Mouse (Mus musculus) neural tube, embryonic 13.5 days (tissue): ENCODE results near the gene Myrf. TPM values are rescaled to one million over a fixed set of nuclear protein-coding genes. Genes with fewer than 3 reads are reported as not detected.

ENCODE experiments used
- ATAC-seq: fragments of 200-750 bp; cut with Nextera tagmentation; 2 replicates; pipeline ENCODE4 v1.8.0; 2017; ENCODE audit warnings: low read depth, mild to moderate bottlenecking, moderate TSS enrichment, moderate library complexity
- H3K27ac ChIP-seq: fragments of 300-500 bp; sonication (generic); replicated peaks from 2 replicates; pipeline ENCODE4 v1.5.1; 2015; ENCODE audit warnings: moderate library complexity, mild to moderate bottlenecking, inconsistent platforms
- H3K27me3 ChIP-seq: fragments of 300-500 bp; sonication (generic); 2 replicates; pipeline ENCODE4 v1.6.1; 2015; ENCODE audit warnings: mild to moderate bottlenecking, inconsistent platforms
- H3K36me3 ChIP-seq: fragments of 300-500 bp; sonication (generic); 2 replicates; pipeline ENCODE4 v1.6.1; 2015; ENCODE audit warnings: mild to moderate bottlenecking, inconsistent platforms
- H3K4me1 ChIP-seq: fragments of 300-500 bp; sonication (generic); replicated peaks from 2 replicates; pipeline ENCODE4 v1.6.1; 2015; ENCODE audit warnings: inconsistent platforms
- H3K4me2 ChIP-seq: fragments of 300-500 bp; sonication (generic); 2 replicates; pipeline ENCODE4 v1.6.1; 2015; ENCODE audit warnings: inconsistent platforms, mild to moderate bottlenecking, moderate library complexity
- H3K4me3 ChIP-seq: fragments of 300-500 bp; sonication (generic); 2 replicates; pipeline ENCODE4 v1.5.1; 2015; ENCODE audit warnings: mild to moderate bottlenecking, inconsistent platforms
- H3K9ac ChIP-seq: fragments of 300-500 bp; sonication (generic); 2 replicates; pipeline ENCODE4 v1.6.1; 2015; ENCODE audit warnings: moderate library complexity, mild to moderate bottlenecking, inconsistent platforms
- H3K9me3 ChIP-seq: fragments of 300-500 bp; sonication (generic); 2 replicates; pipeline ENCODE4 v1.6.1; 2016; ENCODE audit warnings: inconsistent platforms
- WGBS: fragments of 180-500 bp; shearing (Covaris S2); methylation state at CpG from one replicate; pipeline ENCODE4 v1.1.7; 2015; 5-methylcytosine and 5-hydroxymethylcytosine counted together
- polyA plus RNA-seq: library from polyadenylated mRNA; unstranded; fragments of >200 nt; fragmentation: Nextera tagmentation; extraction: Ambion mirVana; gene quantifications from 2 replicates; pipeline ENCODE4 v1.2.1, GENCODE M21; 2015

Gene Myrf
- polyA plus RNA-seq, 1 experiment from 2014 or later = 0.67 TPM

DNA sequence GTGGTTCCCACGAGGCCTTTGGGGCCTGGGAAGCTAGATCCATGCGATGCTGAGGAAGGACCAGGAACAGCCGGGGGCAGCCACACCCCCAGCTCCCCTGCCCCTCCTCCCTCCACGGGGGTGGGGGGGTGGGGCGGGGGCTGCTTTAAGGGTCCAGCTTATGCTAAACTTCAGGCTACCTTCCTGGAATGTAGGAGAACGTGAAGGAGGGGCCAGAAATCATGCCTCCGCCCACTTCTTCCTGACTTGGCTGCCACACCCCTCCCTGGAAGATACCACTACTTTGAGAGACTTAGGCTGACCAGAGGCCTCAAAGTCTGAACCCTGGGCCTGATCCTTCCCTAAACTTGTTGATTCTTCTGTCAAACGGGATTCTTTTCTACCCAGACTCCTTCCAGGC, 17.9 kb downstream of the Myrf start:
- Histone ChIP-seq H3K36me3 (no peaks in the 10 kb centered on the region), H3K9me3 (no peaks in the 10 kb centered on the region), H3K4me3 (no peak overlapping the region), H3K4me1 (peaks cover 3% of the 10 kb centered on the region; the same call in 1 of the 2 replicates), H3K27ac (no peak overlapping the region), H3K9ac (no peak overlapping the region), H3K4me2 (no peak overlapping the region), H3K27me3 (no peaks in the 10 kb centered on the region)
- ATAC-seq = no peak
- WGBS = 48% methylated on average over 8 of the region's 8 CpGs

DNA sequence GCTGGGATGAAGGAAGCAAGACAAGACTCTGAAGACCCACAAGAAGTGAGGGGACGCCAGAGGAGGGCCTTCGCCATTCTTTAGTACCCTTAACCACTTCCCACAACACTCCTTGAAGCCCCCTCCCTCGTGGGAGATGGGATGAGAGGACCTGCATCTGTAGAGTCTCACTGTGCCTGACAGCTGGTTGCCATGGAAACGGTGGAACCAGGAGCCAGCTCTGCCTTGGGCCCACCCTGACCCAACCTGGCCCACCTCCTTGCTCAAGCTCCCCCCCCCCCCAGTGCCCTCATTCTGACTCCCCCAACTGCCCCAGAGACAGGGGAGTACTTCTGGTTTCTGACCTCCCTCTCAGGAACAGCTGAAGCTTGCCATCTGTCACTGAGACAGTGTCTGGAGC, 19.0 kb downstream of the Myrf start:
- Histone ChIP-seq H3K36me3 (no peaks in the 10 kb centered on the region), H3K4me1 (peaks cover 3% of the 10 kb centered on the region; the same call in 1 of the 2 replicates), H3K27ac (no peak overlapping the region), H3K27me3 (no peaks in the 10 kb centered on the region), H3K4me3 (no peak overlapping the region), H3K4me2 (no peak overlapping the region), H3K9me3 (no peaks in the 10 kb centered on the region), H3K9ac (no peak overlapping the region)
- ATAC-seq = no peak
- 63% methylated on average over 4 of the region's 4 CpGs for WGBS

GRCm38 (mm10) chr19:10219593-10219992, 21.0 kb downstream of the Myrf start:
- Histone ChIP-seq H3K36me3 (no peaks in the 10 kb centered on the region), H3K9ac (no peak overlapping the region), H3K9me3 (no peaks in the 10 kb centered on the region), H3K27me3 (no peaks in the 10 kb centered on the region), H3K4me3 (no peak overlapping the region), H3K27ac (no peak overlapping the region), H3K4me2 (no peak overlapping the region), H3K4me1 (no peaks in the 10 kb centered on the region)
- ATAC-seq = no peak
- 77% methylated on average over 6 of the region's 6 CpGs for WGBS

DNA sequence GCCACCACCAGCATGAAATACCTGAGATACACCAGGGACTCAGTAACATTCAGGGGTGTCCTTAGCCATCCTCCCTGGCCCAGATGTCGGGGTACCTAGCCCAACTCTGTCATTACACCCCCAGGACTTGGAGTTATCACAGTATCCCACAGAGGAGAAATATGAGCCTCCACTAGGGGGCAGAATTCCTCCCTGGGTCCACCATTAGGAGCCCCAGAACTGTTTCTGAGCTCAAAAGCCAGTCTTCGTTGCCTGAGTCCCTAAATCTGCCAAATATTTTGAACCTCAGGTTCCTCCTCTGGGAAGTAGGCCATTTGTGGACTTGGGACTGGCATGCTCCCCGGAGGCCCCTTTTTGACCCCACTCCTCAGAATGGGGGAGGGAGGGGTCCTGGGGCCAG, 21.4 kb downstream of the Myrf start:
- no peak overlapping the region for H3K4me2 ChIP-seq
- H3K9ac ChIP-seq = no peak overlapping the region
- H3K27ac ChIP-seq = no peak overlapping the region
- no peaks in the 10 kb centered on the region for H3K9me3 ChIP-seq
- WGBS = 58% methylated on average over 3 of the region's 3 CpGs
- H3K4me3 ChIP-seq = no peak overlapping the region
- H3K36me3 ChIP-seq = no peaks in the 10 kb centered on the region
- no peaks in the 10 kb centered on the region for H3K4me1 ChIP-seq
- no peak for ATAC-seq
- no peaks in the 10 kb centered on the region for H3K27me3 ChIP-seq

GRCm38 (mm10) chr19:10216101-10216500, 24.4 kb downstream of the Myrf start:
- H3K36me3 ChIP-seq = peaks cover 13% of the 10 kb centered on the region
- 77% methylated on average over 8 of the region's 8 CpGs for WGBS
- no peak for ATAC-seq
- no peaks in the 10 kb centered on the region for H3K27me3 ChIP-seq
- no peak overlapping the region for H3K9ac ChIP-seq
- H3K4me2 ChIP-seq = no peak overlapping the region
- H3K9me3 ChIP-seq = no peaks in the 10 kb centered on the region
- no peak overlapping the region for H3K27ac ChIP-seq
- no peak overlapping the region for H3K4me3 ChIP-seq
- no peaks in the 10 kb centered on the region for H3K4me1 ChIP-seq

GRCm38 (mm10) chr19:10213796-10214471, 26.6 kb downstream of the Myrf start:
- no peak for ATAC-seq
- Histone ChIP-seq H3K4me3 (no peak overlapping the region), H3K36me3 (peaks cover 34% of the 10 kb centered on the region), H3K9ac (no peak overlapping the region), H3K4me1 (no peaks in the 10 kb centered on the region), H3K27me3 (no peaks in the 10 kb centered on the region), H3K27ac (no peak overlapping the region), H3K9me3 (no peaks in the 10 kb centered on the region), H3K4me2 (no peak overlapping the region)
- 91% methylated on average over 10 of the region's 10 CpGs for WGBS

DNA sequence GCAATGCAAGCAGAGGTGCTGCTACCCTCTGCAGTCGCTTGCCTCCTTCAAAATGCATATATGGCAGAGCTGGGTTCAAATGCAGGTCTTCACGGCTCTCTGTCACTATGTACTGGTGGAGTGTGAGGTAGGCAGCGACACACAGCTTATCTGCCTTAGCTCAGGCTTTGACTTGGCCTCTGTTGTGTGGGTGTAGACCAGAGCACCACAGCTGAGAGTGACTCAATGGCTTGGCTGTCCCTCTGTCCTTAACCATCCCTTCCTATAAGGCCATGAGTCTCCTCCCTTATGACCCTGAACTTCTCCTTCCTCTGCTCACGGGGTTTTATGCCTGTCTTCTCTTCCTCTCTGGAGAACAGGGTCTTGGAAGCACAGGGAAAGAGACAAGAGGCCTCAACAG, 29.7 kb downstream of the Myrf start:
- Histone ChIP-seq H3K4me3 (no peak overlapping the region), H3K9me3 (no peaks in the 10 kb centered on the region), H3K4me1 (no peaks in the 10 kb centered on the region), H3K36me3 (peaks cover 65% of the 10 kb centered on the region), H3K9ac (no peak overlapping the region), H3K27ac (no peak overlapping the region), H3K4me2 (no peak overlapping the region), H3K27me3 (no peaks in the 10 kb centered on the region)
- ATAC-seq = no peak
- WGBS = 91% methylated on average over 4 of the region's 4 CpGs

DNA sequence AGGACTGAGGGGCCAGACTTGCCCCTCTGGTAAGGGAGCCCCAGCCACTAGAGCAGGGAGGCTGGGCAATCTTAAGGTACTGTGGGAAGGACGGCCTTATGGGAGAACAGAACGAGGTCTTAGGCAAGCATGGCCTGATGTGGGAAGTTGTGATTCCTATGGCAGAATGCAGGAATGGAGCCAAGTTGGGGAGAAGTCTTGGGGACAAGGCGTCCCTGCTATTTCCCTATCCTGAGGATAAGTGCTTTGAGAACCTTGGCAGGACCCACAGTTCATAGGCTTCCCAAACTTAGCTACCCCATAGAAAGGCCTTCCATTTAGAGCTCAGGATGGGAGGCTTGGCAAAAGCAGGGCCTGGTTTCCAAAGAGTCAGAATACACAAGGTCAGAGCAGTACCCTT, 31.7 kb downstream of the Myrf start:
- ATAC-seq = no peak
- 87% methylated on average over 3 of the region's 3 CpGs for whole genome bisulfite sequencing
- Histone ChIP-seq H3K27ac (no peak overlapping the region), H3K9ac (no peak overlapping the region), H3K4me3 (no peak overlapping the region), H3K27me3 (no peaks in the 10 kb centered on the region), H3K4me2 (no peak overlapping the region), H3K4me1 (peaks cover 11% of the 10 kb centered on the region), H3K36me3 (peaks cover 65% of the 10 kb centered on the region), H3K9me3 (no peaks in the 10 kb centered on the region)

GRCm38 (mm10) chr19:10205051-10205450, 35.5 kb downstream of the Myrf start:
- H3K4me3 ChIP-seq = peak overlapping the region; percentile 70
- H3K36me3 ChIP-seq = peaks cover 53% of the 10 kb centered on the region

GRCm38 (mm10) chr19:10204616-10205001, 35.9 kb downstream of the Myrf start:
- WGBS = 3% methylated on average over 5 of the region's 5 CpGs
- Histone ChIP-seq H3K27me3 (no peaks in the 10 kb centered on the region), H3K4me3 (peak overlapping the region; percentile 70), H3K4me2 (peak overlapping the region; percentile 93), H3K27ac (peak overlapping the region; percentile 83; the same call in 1 of the 2 replicates), H3K36me3 (peaks cover 53% of the 10 kb centered on the region), H3K9ac (peak overlapping the region; percentile 83), H3K9me3 (no peaks in the 10 kb centered on the region), H3K4me1 (peaks cover 21% of the 10 kb centered on the region)
- ATAC-seq = peak; percentile 33; the same call in 1 of the 2 replicates

More at GRCm38 (mm10) chr19:10205051-10205450, 35.5 kb downstream of the Myrf start:
- Histone ChIP-seq H3K4me2 (peak overlapping the region; percentile 93), H3K9me3 (no peaks in the 10 kb centered on the region), H3K27me3 (no peaks in the 10 kb centered on the region), H3K4me1 (peaks cover 21% of the 10 kb centered on the region), H3K27ac (no peak overlapping the region), H3K9ac (peak overlapping the region; percentile 83; the same call in 1 of the 2 replicates)
- WGBS = 69% methylated on average over 6 of the region's 6 CpGs
- ATAC-seq = no peak

GRCm38 (mm10) chr19:10203848-10204615, 36.5 kb downstream of the Myrf start, which contains the start of the genes Tmem258 and Fen1:
Gene Tmem258, plus strand, starts transcription at chr19:10204014.
Gene Fen1, minus strand, starts transcription at chr19:10204169.
- H3K27ac ChIP-seq = peak within 1 kb of the TSS; percentile 83
- peak within 1 kb of the TSS; percentile 70 for H3K4me3 ChIP-seq
- H3K27me3 ChIP-seq = no peaks in the 10 kb centered on the region
- peaks cover 53% of the 10 kb centered on the region for H3K36me3 ChIP-seq
- peak within 1 kb of the TSS; percentile 83 for H3K9ac ChIP-seq
- under 1% methylated on average over 40 of the region's 40 CpGs for WGBS
- peak; percentile 92 for ATAC-seq
- peaks cover 21% of the 10 kb centered on the region for H3K4me1 ChIP-seq
- no peaks in the 10 kb centered on the region for H3K9me3 ChIP-seq
- peak within 1 kb of the TSS; percentile 93 for H3K4me2 ChIP-seq

DNA sequence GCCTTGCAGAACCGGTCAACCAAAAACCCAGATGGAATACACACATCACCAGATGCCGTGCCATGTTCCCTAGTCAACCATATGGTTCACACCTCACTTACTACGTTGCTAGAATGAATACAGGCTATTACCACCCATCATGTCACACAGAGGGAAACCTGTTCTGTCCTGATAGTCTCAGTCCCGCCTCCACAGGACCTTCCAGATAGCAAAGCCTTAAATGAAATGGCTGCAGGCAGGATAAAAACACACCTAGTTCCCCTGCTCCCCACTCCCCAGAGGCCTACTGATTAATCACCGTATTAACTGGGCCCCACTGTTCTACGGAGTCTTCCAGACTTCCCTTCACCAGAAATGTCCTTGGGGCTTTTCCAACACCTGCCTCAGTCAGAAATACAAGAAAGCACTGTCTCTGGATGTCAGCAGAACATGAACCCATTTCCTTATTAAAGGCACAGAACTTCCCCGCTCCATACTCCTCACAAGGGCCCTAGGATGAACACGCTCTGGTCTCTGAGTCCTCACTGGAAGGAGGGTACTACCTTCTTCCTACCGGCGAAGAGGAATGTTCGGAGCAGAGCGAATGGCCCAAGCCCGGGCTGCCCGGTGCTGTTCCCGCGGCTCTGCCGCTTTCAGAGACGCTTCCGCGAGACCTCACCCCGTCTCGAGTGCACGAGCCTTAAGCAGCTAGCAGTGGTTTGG, 37.3 kb downstream of the Myrf start:
- peak; percentile 58; the same call in 1 of the 2 replicates for ATAC-seq
- WGBS = 2% methylated on average over 23 of the region's 23 CpGs
- H3K27ac ChIP-seq = peak overlapping the region; percentile 83; the same call in 1 of the 2 replicates

More for the DNA sequence above, 37.3 kb downstream of the Myrf start:
- peak overlapping the region; percentile 70 for H3K4me3 ChIP-seq
- H3K9me3 ChIP-seq = no peaks in the 10 kb centered on the region
- peak overlapping the region; percentile 83 for H3K9ac ChIP-seq
- peak overlapping the region; percentile 93 for H3K4me2 ChIP-seq
- peaks cover 21% of the 10 kb centered on the region for H3K4me1 ChIP-seq
- no peaks in the 10 kb centered on the region for H3K27me3 ChIP-seq
- H3K36me3 ChIP-seq = peaks cover 46% of the 10 kb centered on the region
